20 mouse cellular contexts compared by ENCODE assay signal in genomic region chr15:100071819-100072218, GRCm38 (mm10). TPM values are rescaled to one million over a fixed set of nuclear protein-coding genes. Genes with fewer than 3 reads are reported as not detected.
DNase-seq lines count a peak whose midpoint lies in the region; ATAC-seq and TF ChIP-seq lines count a peak whose summit lies in the region.
"Had no signal": no experiment of that assay in that cellular context is flagged by ENCODE, and none has a peak within 500 bp of the region (broad histone marks: within the 10 kb centered on the region; RNA-seq: fewer than 3 reads in every experiment).

No protein-coding gene starts in this region.

- H3K4me2 ChIP-seq in intestine, embryonic 15.5 days (replicated peaks): no peak overlapping the region
- no peak overlapping the region for H3K4me2 ChIP-seq in intestine, postnatal 0 days (replicated peaks; ENCODE audit: low read depth)
- H3K4me2 ChIP-seq in stomach, postnatal 0 days (replicated peaks; ENCODE audit: low read depth): no peak overlapping the region
- H3K4me2 ChIP-seq: forebrain, embryonic 13.5 days; heart, embryonic 11.5 days; heart, embryonic 15.5 days had no signal

- intact Hi-C loops in left cerebral cortex, postnatal 14 days (cut with DNase I): no loop called here

- peaks cover 24% of the 10 kb centered on the region for H3K4me1 ChIP-seq in lung, adult 2 months (ENCODE audit: control insufficient read depth, insufficient read depth, low read length)
- H3K4me1 ChIP-seq in intestine, embryonic 15.5 days (replicated peaks): peaks cover 24% of the 10 kb centered on the region
- H3K4me1 ChIP-seq in intestine, postnatal 0 days (replicated peaks; ENCODE audit: control insufficient read depth, insufficient read depth, low read length): peaks cover 13% of the 10 kb centered on the region; the same call in 1 of the 2 replicates
- H3K4me1 ChIP-seq in stomach, postnatal 0 days (replicated peaks; ENCODE audit: control insufficient read depth, insufficient read depth): peaks cover 12% of the 10 kb centered on the region

- no peak for TF ChIP-seq POLR2A in lung, adult 2 months (IDR thresholded peaks at IDR 0.05; ENCODE audit: borderline replicate concordance, extremely low read depth, low read depth, low read length)

- peak; percentile 33 to 64 for DNase-seq in lung, adult 18-20 months
- DNase-seq in lung, adult 2 months: no peak
- peak; percentile 50 for DNase-seq in stomach, postnatal 0 days (ENCODE audit: low spot score)
- DNase-seq in left cerebral cortex, postnatal 14 days (ENCODE audit: low spot score in 2 of 2): no peak
- DNase-seq: adrenal gland, postnatal 25 days; cerebellum, adult 18-20 months; cerebellum, adult 9-11 months; cerebellum, postnatal 36 days; forebrain, postnatal 0 days; gastrocnemius, postnatal 14 days; heart, adult 2 months; heart, postnatal 14 days had no signal

- no peak overlapping the region for H3K27ac ChIP-seq in intestine, embryonic 15.5 days
- H3K27ac ChIP-seq in intestine, postnatal 0 days (ENCODE audit: low read depth, low read length): no peak overlapping the region
- H3K27ac ChIP-seq in stomach, postnatal 0 days (replicated peaks): peak overlapping the region; percentile 63
- H3K27ac ChIP-seq: forebrain, embryonic 13.5 days; heart, adult 2 months; heart, embryonic 15.5 days had no signal

- TF ChIP-seq EP300 in stomach, postnatal 0 days (optimal IDR thresholded peaks at IDR 0.05): no peak

- H3K9ac ChIP-seq in intestine, embryonic 15.5 days: no peak overlapping the region
- no peak overlapping the region for H3K9ac ChIP-seq in intestine, postnatal 0 days (ENCODE audit: low read depth, low read length)
- no peak overlapping the region for H3K9ac ChIP-seq in stomach, postnatal 0 days (ENCODE audit: low read length)
- H3K9ac ChIP-seq: forebrain, embryonic 13.5 days; forebrain, postnatal 0 days; heart, embryonic 15.5 days had no signal

- TF ChIP-seq CTCF in lung, adult 2 months (IDR thresholded peaks at IDR 0.05; ENCODE audit: insufficient read depth, low read length): no peak
- no peak for TF ChIP-seq CTCF in intestine, postnatal 0 days (IDR thresholded peaks at IDR 0.05; ENCODE audit: low read depth)
- no peak for TF ChIP-seq CTCF in stomach, postnatal 0 days (IDR thresholded peaks at IDR 0.05; ENCODE audit: low read depth)

- H3K36me3 ChIP-seq in intestine, embryonic 15.5 days: no peaks in the 10 kb centered on the region
- no peaks in the 10 kb centered on the region for H3K36me3 ChIP-seq in intestine, postnatal 0 days (ENCODE audit: control insufficient read depth, insufficient read depth)
- no peaks in the 10 kb centered on the region for H3K36me3 ChIP-seq in stomach, postnatal 0 days (ENCODE audit: control insufficient read depth, insufficient read depth, low read length)
- H3K36me3 ChIP-seq: heart, embryonic 15.5 days had no signal

- WGBS in lung, adult 2 months: 59% methylated on average over 3 of the region's 3 CpGs
- WGBS in intestine, embryonic 15.5 days: 60% methylated on average over 3 of the region's 3 CpGs
- 50% methylated on average over 3 of the region's 3 CpGs for WGBS in intestine, postnatal 0 days
- WGBS in stomach, postnatal 0 days: 55% methylated on average over 3 of the region's 3 CpGs

- H3K27me3 ChIP-seq in intestine, embryonic 15.5 days (replicated peaks): no peaks in the 10 kb centered on the region
- no peaks in the 10 kb centered on the region for H3K27me3 ChIP-seq in intestine, postnatal 0 days (replicated peaks; ENCODE audit: control insufficient read depth, insufficient read depth, low read length)
- no peaks in the 10 kb centered on the region for H3K27me3 ChIP-seq in stomach, postnatal 0 days (ENCODE audit: control insufficient read depth, insufficient read depth, low read length)
- H3K27me3 ChIP-seq: CH12.LX; forebrain, embryonic 13.5 days; heart, embryonic 15.5 days; Patski had no signal

- no peak overlapping the region for H3K4me3 ChIP-seq in lung, adult 2 months (replicated peaks; ENCODE audit: extremely low read depth, low read depth, low read length)
- no peak overlapping the region for H3K4me3 ChIP-seq in intestine, embryonic 15.5 days (replicated peaks)
- H3K4me3 ChIP-seq in intestine, postnatal 0 days (ENCODE audit: low read depth, low read length): no peak overlapping the region
- H3K4me3 ChIP-seq in stomach, postnatal 0 days (ENCODE audit: low read depth, low read length): no peak overlapping the region
- H3K4me3 ChIP-seq: forebrain, embryonic 13.5 days; heart, adult 2 months; heart, embryonic 15.5 days had no signal

- peak; percentile 64 for ATAC-seq in intestine, embryonic 15.5 days
- ATAC-seq in intestine, postnatal 0 days: peak; percentile 72
- ATAC-seq in stomach, postnatal 0 days (ENCODE audit: low FRiP score, low TSS enrichment): peak; percentile 87
- ATAC-seq: activated CD4-positive, CD25-positive, alpha-beta regulatory T cell, adult 4 months; forebrain, embryonic 13.5 days; forebrain, postnatal 0 days; Patski had no signal

- no peaks in the 10 kb centered on the region for H3K9me3 ChIP-seq in intestine, embryonic 15.5 days
- H3K9me3 ChIP-seq in intestine, postnatal 0 days (ENCODE audit: control insufficient read depth): no peaks in the 10 kb centered on the region
- no peaks in the 10 kb centered on the region for H3K9me3 ChIP-seq in stomach, postnatal 0 days (ENCODE audit: control insufficient read depth, low read length)
- H3K9me3 ChIP-seq: forebrain, embryonic 13.5 days; heart, embryonic 15.5 days had no signal

RNA-seq across cellular contexts. Expression of gene Dip2b, which starts 33.4 kb away (rescaled TPM):
- 11.0 and 14.6 TPM in 2 replicates for polyA plus RNA-seq in lung, adult 2 months (2012; rRNA removed)
- 7.6 and 8.1 TPM in 2 replicates for polyA plus RNA-seq in intestine, embryonic 15.5 days (2015; fragmentation: Nextera tagmentation; extraction: Ambion mirVana)
- 4.9 and 5.0 TPM in 2 replicates for polyA plus RNA-seq in intestine, postnatal 0 days (2015; fragmentation: Nextera tagmentation; extraction: Ambion mirVana)
- 5.2 TPM in 2 replicates for polyA plus RNA-seq in stomach, postnatal 0 days (2015; fragmentation: Nextera tagmentation; extraction: Ambion mirVana)
- 10 to 100 TPM; 62.4 to 66.4 TPM for total RNA-seq in left cerebral cortex, postnatal 14 days (2021)

Comparison
In these comparisons a context has a peak if more than half of its experiments do, and no peak if none do; other contexts are left out.
1. DNase-seq: peak in lung, adult 18-20 months (2 of 2) and stomach, postnatal 0 days (single experiment); none in lung, adult 2 months (single experiment) and left cerebral cortex, postnatal 14 days (0 of 2).
2. Peak in every context shown above with its lines, with median percentiles within 50 percentile points of each other: ATAC-seq.